Mouse (Mus musculus): ENCODE measurements around the gene Bnip3.

Gene Bnip3

GRCm38 (mm10) chr7:138845544-138846391, 63.6 kb downstream of the Bnip3 start, which contains the start of the genes Ppp2r2d and Mapk1ip1:
Gene Ppp2r2d (plus strand): TSS chr7:138846079.
Gene Mapk1ip1 (minus strand): TSS chr7:138846273.
- DNase-seq (ENCODE audit: inconsistent age in 2 of 2, low spot score in 1 of 2): peak; percentile 98 to 99

GRCm38 (mm10) chr7:138845111-138845510, 64.2 kb downstream of the Bnip3 start:
- DNase-seq (ENCODE audit: inconsistent age in 2 of 2, low spot score in 1 of 2): no peak

DNA sequence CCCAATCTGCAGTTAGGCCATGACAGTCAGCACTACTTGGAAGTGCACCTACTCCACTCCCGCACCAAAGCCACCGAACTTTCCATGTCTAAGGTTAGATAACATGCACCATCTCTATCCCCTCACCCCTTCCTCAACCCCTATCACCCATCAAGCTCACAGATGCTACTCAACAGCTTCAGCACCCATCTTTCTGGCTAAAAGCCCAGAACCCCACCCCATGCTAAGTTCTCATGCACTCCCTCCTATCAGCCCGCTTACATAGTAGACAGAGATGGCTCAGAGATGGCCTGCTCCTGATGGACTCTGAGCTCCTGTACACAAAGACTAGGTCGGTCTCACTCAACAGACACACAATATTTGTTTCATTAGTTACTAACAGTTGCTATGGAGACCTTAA, 65.9 kb downstream of the Bnip3 start:
- DNase-seq (ENCODE audit: inconsistent age in 2 of 2, low spot score in 1 of 2): no peak

GRCm38 (mm10) chr7:138841436-138842151, 67.7 kb downstream of the Bnip3 start:
- peak in 1 of 2 experiments; percentile 63 for DNase-seq (ENCODE audit: inconsistent age in 2 of 2, low spot score in 1 of 2)
